Mouse (Mus musculus) kidney, embryonic 16.5 days (tissue): Measurements from ENCODE around the gene Vat1l. TPM values are rescaled to one million over a fixed set of nuclear protein-coding genes. Genes with fewer than 3 reads are reported as not detected.

ENCODE experiments used
- ATAC-seq: fragments of 200-750 bp; cut with Nextera tagmentation; 2 replicates; pipeline ENCODE4 v1.8.0; 2017; ENCODE audit warnings: moderate TSS enrichment; ENCODE audit not compliant: low FRiP score, low TSS enrichment
- H3K27ac ChIP-seq: fragments of 300-500 bp; sonication (generic); 2 replicates; pipeline ENCODE4 v1.5.1; 2014; ENCODE audit warnings: low read length
- H3K27me3 ChIP-seq: fragments of 300-500 bp; sonication (generic); 2 replicates; pipeline ENCODE4 v1.6.1; 2014; ENCODE audit warnings: low read length, control low read depth, mixed read lengths; ENCODE audit not compliant: insufficient read depth
- H3K36me3 ChIP-seq: fragments of 300-500 bp; sonication (generic); 2 replicates; pipeline ENCODE4 v1.6.1; 2014; ENCODE audit warnings: low read length, control low read depth, mixed read lengths; ENCODE audit not compliant: insufficient read depth
- H3K4me1 ChIP-seq: fragments of 300-500 bp; sonication (generic); 2 replicates; pipeline ENCODE4 v1.6.1; 2014; ENCODE audit warnings: low read length, control low read depth, mixed read lengths; ENCODE audit not compliant: insufficient read depth
- H3K4me2 ChIP-seq: fragments of 300-500 bp; sonication (generic); replicated peaks from 2 replicates; pipeline ENCODE4 v1.6.1; 2014; ENCODE audit warnings: low read depth, low read length
- H3K4me3 ChIP-seq: fragments of 300-500 bp; sonication (generic); 2 replicates; pipeline ENCODE4 v1.5.1; 2014; ENCODE audit warnings: mild to moderate bottlenecking, low read length
- H3K9ac ChIP-seq: fragments of 300-500 bp; sonication (generic); replicated peaks from 2 replicates; pipeline ENCODE4 v1.6.1; 2014; ENCODE audit warnings: low read length
- H3K9me3 ChIP-seq: fragments of 300-500 bp; sonication (generic); 2 replicates; pipeline ENCODE4 v1.6.1; 2016; ENCODE audit warnings: low read length, control low read depth
- WGBS: fragments of 180-500 bp; shearing (Covaris S2); extraction: QIAGEN DNeasy Blood & Tissue Kit; methylation state at CpG from one replicate; pipeline ENCODE4 v1.1.7; 2014; 5-methylcytosine and 5-hydroxymethylcytosine counted together
- polyA plus RNA-seq: library from polyadenylated mRNA; unstranded; fragments of >200 nt; fragmentation: Nextera tagmentation; extraction: Ambion mirVana; gene quantifications from 2 replicates; pipeline ENCODE4 v1.2.1, GENCODE M21; 2015

Gene Vat1l
- polyA plus RNA-seq, 1 experiment from 2014 or later = 4.1 TPM

- H3K4me1 ChIP-seq = no peaks in the 10 kb centered on the region
- no peaks in the 10 kb centered on the region for H3K9me3 ChIP-seq
- no peaks in the 10 kb centered on the region for H3K36me3 ChIP-seq
- 78% methylated on average over 1 of the region's 1 CpGs for WGBS
- H3K4me2 ChIP-seq = no peak overlapping the region
- ATAC-seq = no peak
- no peaks in the 10 kb centered on the region for H3K27me3 ChIP-seq
- no peak overlapping the region for H3K4me3 ChIP-seq
- no peak overlapping the region for H3K27ac ChIP-seq
- no peak overlapping the region for H3K9ac ChIP-seq
Observed at GRCm38 (mm10) chr8:114281101-114281500, 75.7 kb downstream of the Vat1l start.

GRCm38 (mm10) chr8:114294889-114295748 lies 89.7 kb downstream of the Vat1l start:
- Histone ChIP-seq H3K4me2 (no peak overlapping the region), H3K9me3 (no peaks in the 10 kb centered on the region), H3K27ac (no peak overlapping the region), H3K4me1 (0 out of 2 replicates have a peak, but pooled peaks cover 7% of the 10 kb centered on the region), H3K27me3 (no peaks in the 10 kb centered on the region), H3K36me3 (no peaks in the 10 kb centered on the region), H3K9ac (no peak overlapping the region), H3K4me3 (no peak overlapping the region)
- no peak for ATAC-seq
- 43% methylated on average over 11 of the region's 11 CpGs for WGBS

GRCm38 (mm10) chr8:114295749-114296067 lies 90.3 kb downstream of the Vat1l start:
- H3K9me3 ChIP-seq = no peaks in the 10 kb centered on the region
- H3K27ac ChIP-seq = no peak overlapping the region
- H3K4me1 ChIP-seq = 0 out of 2 replicates have a peak, but pooled peaks cover 7% of the 10 kb centered on the region
- H3K27me3 ChIP-seq = no peaks in the 10 kb centered on the region
- no peaks in the 10 kb centered on the region for H3K36me3 ChIP-seq
- H3K9ac ChIP-seq = no peak overlapping the region
- H3K4me2 ChIP-seq = no peak overlapping the region
- 78% methylated on average over 3 of the region's 3 CpGs for WGBS
- ATAC-seq = no peak
- no peak overlapping the region for H3K4me3 ChIP-seq

- Histone ChIP-seq H3K9me3 (no peaks in the 10 kb centered on the region), H3K4me1 (0 out of 2 replicates have a peak, but pooled peaks cover 7% of the 10 kb centered on the region), H3K4me2 (no peak overlapping the region), H3K4me3 (no peak overlapping the region), H3K36me3 (no peaks in the 10 kb centered on the region), H3K27me3 (no peaks in the 10 kb centered on the region), H3K27ac (no peak overlapping the region), H3K9ac (no peak overlapping the region)
- no peak for ATAC-seq
- WGBS = 66% methylated on average over 2 of the region's 2 CpGs
Observed at GRCm38 (mm10) chr8:114298253-114298652, 92.8 kb downstream of the Vat1l start.

GRCm38 (mm10) chr8:114300072-114300471 lies 94.7 kb downstream of the Vat1l start:
- 0 out of 2 replicates have a peak, but pooled peaks cover 4% of the 10 kb centered on the region for H3K4me1 ChIP-seq
- H3K27ac ChIP-seq = no peak overlapping the region
- 56% methylated on average over 7 of the region's 7 CpGs for WGBS
- ATAC-seq = no peak
- no peak overlapping the region for H3K4me2 ChIP-seq
- H3K9me3 ChIP-seq = no peaks in the 10 kb centered on the region
- no peaks in the 10 kb centered on the region for H3K36me3 ChIP-seq
- no peak overlapping the region for H3K4me3 ChIP-seq
- no peaks in the 10 kb centered on the region for H3K27me3 ChIP-seq
- H3K9ac ChIP-seq = no peak overlapping the region

GRCm38 (mm10) chr8:114306296-114306695 lies 100.9 kb downstream of the Vat1l start:
- no peak for ATAC-seq
- Histone ChIP-seq H3K4me3 (no peak overlapping the region), H3K4me1 (no peaks in the 10 kb centered on the region), H3K27me3 (no peaks in the 10 kb centered on the region), H3K27ac (no peak overlapping the region), H3K9ac (no peak overlapping the region), H3K9me3 (no peaks in the 10 kb centered on the region), H3K4me2 (no peak overlapping the region), H3K36me3 (no peaks in the 10 kb centered on the region)
- 56% methylated on average over 5 of the region's 5 CpGs for WGBS

GRCm38 (mm10) chr8:114314669-114315325 lies 109.4 kb downstream of the Vat1l start:
- Histone ChIP-seq H3K4me1 (no peaks in the 10 kb centered on the region), H3K36me3 (no peaks in the 10 kb centered on the region), H3K4me2 (no peak overlapping the region), H3K9ac (no peak overlapping the region), H3K27me3 (no peaks in the 10 kb centered on the region), H3K27ac (no peak overlapping the region), H3K9me3 (no peaks in the 10 kb centered on the region), H3K4me3 (no peak overlapping the region)
- WGBS = 30% methylated on average over 5 of the region's 5 CpGs
- no peak for ATAC-seq

- no peak overlapping the region for H3K9ac ChIP-seq
- H3K36me3 ChIP-seq = no peaks in the 10 kb centered on the region
- H3K27me3 ChIP-seq = no peaks in the 10 kb centered on the region
- WGBS = 84% methylated on average over 4 of the region's 4 CpGs
- H3K4me3 ChIP-seq = no peak overlapping the region
- ATAC-seq = no peak
- no peak overlapping the region for H3K27ac ChIP-seq
- H3K9me3 ChIP-seq = no peaks in the 10 kb centered on the region
- no peak overlapping the region for H3K4me2 ChIP-seq
- no peaks in the 10 kb centered on the region for H3K4me1 ChIP-seq
Observed at GRCm38 (mm10) chr8:114318161-114318560, 112.7 kb downstream of the Vat1l start.

GRCm38 (mm10) chr8:114322096-114322495 lies 116.7 kb downstream of the Vat1l start:
- H3K9me3 ChIP-seq = no peaks in the 10 kb centered on the region

GRCm38 (mm10) chr8:114331928-114332327 lies 126.5 kb downstream of the Vat1l start:
- Histone ChIP-seq H3K9me3 (no peaks in the 10 kb centered on the region; the same call in 1 of the 2 replicates), H3K27ac (no peak overlapping the region), H3K4me1 (no peaks in the 10 kb centered on the region), H3K36me3 (no peaks in the 10 kb centered on the region), H3K4me2 (no peak overlapping the region), H3K27me3 (no peaks in the 10 kb centered on the region), H3K4me3 (no peak overlapping the region), H3K9ac (no peak overlapping the region)
- WGBS = 76% methylated on average over 5 of the region's 5 CpGs
- ATAC-seq = no peak

More at GRCm38 (mm10) chr8:114322096-114322495, 116.7 kb downstream of the Vat1l start:
- H3K36me3 ChIP-seq = no peaks in the 10 kb centered on the region
- H3K4me1 ChIP-seq = no peaks in the 10 kb centered on the region
- WGBS = 90% methylated on average over 2 of the region's 2 CpGs
- ATAC-seq = no peak
- H3K9ac ChIP-seq = no peak overlapping the region
- H3K4me2 ChIP-seq = no peak overlapping the region
- no peak overlapping the region for H3K27ac ChIP-seq
- no peaks in the 10 kb centered on the region for H3K27me3 ChIP-seq
- H3K4me3 ChIP-seq = no peak overlapping the region
